Mouse (Mus musculus): ENCODE measurements around the gene Olfr923. TPM values are rescaled to one million over a fixed set of nuclear protein-coding genes. Genes with fewer than 3 reads are reported as not detected.

Olfr923 gene
- not detected in 2 replicates for polyA plus RNA-seq (2012; ENCODE audit: low replicate concordance)

GRCm38 (mm10) chr9:38826245-38826644 is at the start of gene Olfr923:
Gene Olfr923 (plus strand): TSS chr9:38826545.

GRCm38 (mm10) chr9:38814314-38814713 is 12.0 kb upstream of the Olfr923 start, which contains the start of gene Olfr922:
Gene Olfr922 (plus strand): TSS chr9:38814614.

GRCm38 (mm10) chr9:38844149-38844548 is 17.8 kb downstream of the Olfr923 start, which contains the start of gene Olfr924:
Gene Olfr924 (plus strand): TSS chr9:38844449.

GRCm38 (mm10) chr9:38854760-38855159 is 28.4 kb downstream of the Olfr923 start, which contains the start of gene Olfr26:
Gene Olfr26 (plus strand): TSS chr9:38855060.

GRCm38 (mm10) chr9:38876826-38877225 is 50.5 kb downstream of the Olfr923 start, which contains the start of gene Olfr926:
Gene Olfr926 (plus strand): TSS chr9:38877126.

Other genes with a start within 250 kb of the Olfr923 start
- gene Olfr912, start 246.4 kb upstream of the Olfr923 start, polyA plus RNA-seq (2012; ENCODE audit: low replicate concordance), result not detected in 2 replicates
- not detected in 2 replicates for gene Olfr913, start 233.8 kb upstream of the Olfr923 start, polyA plus RNA-seq (2012; ENCODE audit: low replicate concordance)
- not detected in 2 replicates for gene Olfr914, start 221.4 kb upstream of the Olfr923 start, polyA plus RNA-seq (2012; ENCODE audit: low replicate concordance)
- gene Olfr916, start 166.7 kb upstream of the Olfr923 start, polyA plus RNA-seq (2012; ENCODE audit: low replicate concordance), result not detected in 2 replicates
- not detected in 2 replicates for gene Olfr917, start 160.7 kb upstream of the Olfr923 start, polyA plus RNA-seq (2012; ENCODE audit: low replicate concordance)
- gene Olfr918, start 151.9 kb upstream of the Olfr923 start, polyA plus RNA-seq (2012; ENCODE audit: low replicate concordance), result not detected in 2 replicates
- gene Olfr919, start 122.9 kb upstream of the Olfr923 start, polyA plus RNA-seq (2012; ENCODE audit: low replicate concordance), result not detected in 2 replicates
- 0.60 and 2.9 TPM in 2 replicates for gene Vwa5a, start 108.3 kb upstream of the Olfr923 start, polyA plus RNA-seq (2012; ENCODE audit: low replicate concordance)
- gene Olfr920, start 74.2 kb upstream of the Olfr923 start, polyA plus RNA-seq (2012; ENCODE audit: low replicate concordance), result not detected in 2 replicates
- gene Olfr921, start 53.5 kb upstream of the Olfr923 start, polyA plus RNA-seq (2012; ENCODE audit: low replicate concordance), result not detected in 2 replicates
- gene Olfr922, start 11.9 kb upstream of the Olfr923 start, polyA plus RNA-seq (2012; ENCODE audit: low replicate concordance), result 0.05 TPM in 1 of 2 replicates, not detected in the other
- gene Olfr924, start 17.9 kb downstream of the Olfr923 start, polyA plus RNA-seq (2012; ENCODE audit: low replicate concordance), result not detected in 2 replicates
- gene Olfr26, start 28.5 kb downstream of the Olfr923 start, polyA plus RNA-seq (2012; ENCODE audit: low replicate concordance), result not detected in 2 replicates
- gene Olfr926, start 50.6 kb downstream of the Olfr923 start, polyA plus RNA-seq (2012; ENCODE audit: low replicate concordance), result not detected in 2 replicates
- gene Olfr930, start 103.3 kb downstream of the Olfr923 start, polyA plus RNA-seq (2012; ENCODE audit: low replicate concordance), result not detected in 2 replicates
- not detected in 2 replicates for gene Olfr933, start 145.8 kb downstream of the Olfr923 start, polyA plus RNA-seq (2012; ENCODE audit: low replicate concordance)
- gene Olfr934, start 161.8 kb downstream of the Olfr923 start, polyA plus RNA-seq (2012; ENCODE audit: low replicate concordance), result not detected in 2 replicates
- gene Olfr935, start 173.1 kb downstream of the Olfr923 start, polyA plus RNA-seq (2012; ENCODE audit: low replicate concordance), result not detected in 2 replicates
- gene Olfr146, start 196.8 kb downstream of the Olfr923 start, polyA plus RNA-seq (2012; ENCODE audit: low replicate concordance), result not detected in 2 replicates
- not detected in 2 replicates for gene Olfr937, start 238.4 kb downstream of the Olfr923 start, polyA plus RNA-seq (2012; ENCODE audit: low replicate concordance)

Data from leukemia stem cell, adult 10-12 weeks (primary cell).